Mouse (Mus musculus): ENCODE results near the gene Fap. TPM values are rescaled to one million over a fixed set of nuclear protein-coding genes. Genes with fewer than 3 reads are reported as not detected.

The Fap gene
- polyA plus RNA-seq, 1 experiment = not detected

DNA sequence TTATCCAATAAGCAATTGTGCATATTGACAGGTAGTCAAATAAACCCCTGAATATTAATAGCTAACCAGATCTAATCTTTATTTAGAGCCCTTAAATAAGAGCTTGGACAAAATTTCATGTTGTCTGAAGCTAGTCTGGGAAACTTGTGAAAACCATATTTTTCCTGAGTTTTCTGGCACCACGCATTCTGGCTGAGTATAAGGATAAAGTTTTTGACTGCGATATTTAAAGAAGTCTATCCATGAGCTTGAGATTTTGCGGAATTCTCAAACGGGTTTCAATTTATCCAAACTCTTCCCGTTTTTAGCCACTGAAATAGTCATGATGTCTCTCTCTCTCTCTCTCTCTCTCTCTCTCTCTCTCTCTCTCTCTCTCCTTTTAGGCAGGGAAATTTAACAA, 25.8 kb downstream of the Fap start:
- no peaks in the 10 kb centered on the region for H3K27me3 ChIP-seq (replicated peaks)
- no peaks in the 10 kb centered on the region for H3K4me1 ChIP-seq
- H3K4me3 ChIP-seq (replicated peaks) = no peak overlapping the region
- no peaks in the 10 kb centered on the region for H3K9me3 ChIP-seq
- TF ChIP-seq FLI1 (IDR thresholded peaks at IDR 0.05; ENCODE audit: low read length) (no peak), GATA1 (IDR thresholded peaks at IDR 0.05; ENCODE audit: borderline replicate concordance, low read length) (no peak)
- H3K36me3 ChIP-seq (replicated peaks; ENCODE audit: low read length) = no peaks in the 10 kb centered on the region

DNA sequence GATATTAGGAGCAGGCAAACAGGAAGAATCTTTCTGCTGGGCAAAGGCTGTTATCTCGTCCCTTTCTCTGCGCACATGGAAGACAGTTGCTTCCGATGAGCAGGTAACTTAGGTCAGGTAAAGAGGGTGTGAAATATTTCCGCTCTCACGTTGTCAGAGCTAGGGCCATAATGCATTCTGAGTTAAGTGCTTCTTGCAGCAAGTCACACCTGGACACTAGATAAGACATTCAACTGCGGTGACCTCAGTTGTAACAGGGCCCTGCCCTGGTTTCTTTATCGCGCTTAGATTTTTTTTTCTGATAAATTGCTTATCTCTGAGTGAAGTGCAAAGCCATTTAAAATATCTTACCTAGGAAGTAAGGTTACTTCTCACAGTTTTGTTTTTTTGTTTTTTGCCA, 38.4 kb downstream of the Fap start:
- Histone ChIP-seq H3K36me3 (replicated peaks; ENCODE audit: low read length) (no peaks in the 10 kb centered on the region), H3K4me3 (replicated peaks) (no peak overlapping the region), H3K27me3 (replicated peaks) (no peaks in the 10 kb centered on the region), H3K9me3 (no peaks in the 10 kb centered on the region), H3K4me1 (no peaks in the 10 kb centered on the region)
- TF ChIP-seq FLI1 (IDR thresholded peaks at IDR 0.05; ENCODE audit: low read length) (no peak), GATA1 (IDR thresholded peaks at IDR 0.05; ENCODE audit: borderline replicate concordance, low read length) (no peak)

DNA sequence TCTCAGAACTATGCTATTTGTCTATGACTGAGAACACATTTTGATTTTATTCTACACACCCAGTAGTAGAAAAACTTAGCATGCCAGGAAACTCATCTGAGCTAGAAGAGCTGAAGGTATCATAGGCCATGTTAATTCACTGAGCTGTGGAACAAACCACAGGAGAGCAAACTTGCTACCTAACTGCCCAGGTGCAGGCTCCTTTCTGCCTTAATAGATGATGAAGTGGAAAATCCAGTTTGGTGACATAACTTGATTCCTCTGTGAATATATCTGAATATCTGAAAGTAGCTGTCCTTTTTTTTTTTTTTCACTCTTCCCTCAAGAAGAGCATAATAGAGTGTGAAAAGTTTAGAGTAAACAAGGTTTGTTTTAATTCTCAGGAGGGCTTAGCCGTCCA, 42.8 kb downstream of the Fap start:
- Histone ChIP-seq H3K9me3 (no peaks in the 10 kb centered on the region), H3K27me3 (replicated peaks) (no peaks in the 10 kb centered on the region), H3K4me1 (no peaks in the 10 kb centered on the region), H3K4me3 (replicated peaks) (no peak overlapping the region), H3K36me3 (replicated peaks; ENCODE audit: low read length) (no peaks in the 10 kb centered on the region)
- TF ChIP-seq FLI1 (IDR thresholded peaks at IDR 0.05; ENCODE audit: low read length) (no peak), GATA1 (IDR thresholded peaks at IDR 0.05; ENCODE audit: borderline replicate concordance, low read length) (no peak)

DNA sequence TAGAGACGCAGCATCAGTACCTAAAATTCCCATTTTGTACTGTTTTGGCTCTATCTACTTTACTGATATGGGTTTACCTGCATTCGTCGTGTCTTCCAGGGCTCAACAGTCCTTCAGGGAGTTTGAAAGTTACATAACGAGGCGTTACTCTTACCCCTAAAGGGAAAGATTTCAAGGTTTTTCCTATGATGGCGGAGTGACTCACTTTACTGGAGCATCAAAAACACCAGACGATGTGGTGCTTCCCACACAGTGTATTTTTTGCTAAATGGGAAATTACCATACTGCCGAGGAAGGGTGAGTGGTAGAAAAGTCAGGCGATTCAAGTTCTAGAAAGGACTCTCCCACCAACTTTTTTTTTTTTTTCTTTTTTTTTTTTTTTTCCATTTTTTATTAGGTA, 47.5 kb downstream of the Fap start:
- no peaks in the 10 kb centered on the region for H3K36me3 ChIP-seq (replicated peaks; ENCODE audit: low read length)
- H3K4me1 ChIP-seq = no peaks in the 10 kb centered on the region
- no peak for TF ChIP-seq GATA1 (IDR thresholded peaks at IDR 0.05; ENCODE audit: borderline replicate concordance, low read length)
- TF ChIP-seq FLI1 (IDR thresholded peaks at IDR 0.05; ENCODE audit: low read length) = no peak
- no peak overlapping the region for H3K4me3 ChIP-seq (replicated peaks)
- H3K9me3 ChIP-seq = no peaks in the 10 kb centered on the region
- no peaks in the 10 kb centered on the region for H3K27me3 ChIP-seq (replicated peaks)

DNA sequence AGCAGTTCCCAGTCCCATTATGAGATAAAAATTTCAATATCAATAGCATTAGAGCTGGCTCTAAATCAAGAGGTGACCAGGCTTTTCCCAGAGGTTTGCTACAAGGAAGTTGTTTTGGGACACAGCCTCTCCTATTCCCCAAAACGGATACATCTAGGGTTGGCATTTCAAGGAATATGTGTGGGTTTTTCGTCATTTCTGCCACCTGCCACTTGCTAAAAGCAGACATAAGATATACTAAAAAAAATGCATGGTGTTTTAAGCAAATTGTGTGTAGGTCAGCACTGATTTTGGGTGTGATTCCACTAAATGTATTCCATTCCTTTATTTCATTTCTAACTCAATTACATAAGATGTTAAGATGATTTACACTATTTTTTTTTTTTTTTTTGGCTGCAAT, 56.1 kb downstream of the Fap start:
- H3K4me3 ChIP-seq (replicated peaks) = no peak overlapping the region
- H3K4me1 ChIP-seq = no peaks in the 10 kb centered on the region
- no peaks in the 10 kb centered on the region for H3K27me3 ChIP-seq (replicated peaks)
- no peaks in the 10 kb centered on the region for H3K36me3 ChIP-seq (replicated peaks; ENCODE audit: low read length)
- H3K9me3 ChIP-seq = no peaks in the 10 kb centered on the region
- TF ChIP-seq GATA1 (IDR thresholded peaks at IDR 0.05; ENCODE audit: borderline replicate concordance, low read length) (no peak), FLI1 (IDR thresholded peaks at IDR 0.05; ENCODE audit: low read length) (no peak)

DNA sequence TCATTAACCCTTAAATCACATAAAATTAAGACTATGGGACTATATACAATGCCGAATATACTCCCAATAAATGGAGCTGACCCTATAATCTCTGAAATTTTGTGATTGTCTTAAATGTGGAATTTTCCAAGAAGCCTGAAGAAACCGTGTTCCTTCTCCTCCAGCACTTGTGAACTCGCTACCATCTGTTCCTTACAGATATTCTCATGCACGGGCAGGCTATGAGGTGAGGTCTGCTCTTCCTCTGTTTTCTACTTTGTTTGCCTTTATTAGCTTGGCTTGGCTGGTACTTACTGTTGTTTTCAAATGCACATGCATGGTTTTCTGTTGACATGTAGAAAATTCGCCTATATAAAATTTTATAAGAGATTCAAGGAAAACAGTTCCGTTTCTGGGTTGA, 59.4 kb downstream of the Fap start:
- Histone ChIP-seq H3K9me3 (no peaks in the 10 kb centered on the region), H3K27me3 (replicated peaks) (no peaks in the 10 kb centered on the region), H3K4me3 (replicated peaks) (no peak overlapping the region), H3K4me1 (no peaks in the 10 kb centered on the region), H3K36me3 (replicated peaks; ENCODE audit: low read length) (no peaks in the 10 kb centered on the region)
- TF ChIP-seq GATA1 (IDR thresholded peaks at IDR 0.05; ENCODE audit: borderline replicate concordance, low read length) (no peak), FLI1 (IDR thresholded peaks at IDR 0.05; ENCODE audit: low read length) (no peak)

DNA sequence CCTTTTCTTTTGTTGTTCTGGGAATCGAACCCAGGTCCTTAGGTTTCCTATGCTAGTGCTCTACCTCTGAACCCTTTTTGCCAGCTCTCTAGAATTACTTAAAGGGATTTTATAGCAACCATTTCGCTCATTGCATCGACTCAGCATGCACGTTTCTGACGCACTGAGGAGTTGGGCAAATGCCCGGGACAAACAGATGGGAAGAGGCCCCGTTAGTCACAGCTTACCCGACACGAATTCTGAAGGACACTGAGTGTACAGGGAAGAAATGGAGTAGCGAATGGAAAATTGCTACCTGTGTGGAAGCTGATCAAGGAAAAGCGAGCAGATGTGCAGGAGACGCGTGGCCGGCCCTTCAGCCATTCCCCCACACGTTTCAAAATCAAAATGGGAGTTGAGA, 60.4 kb downstream of the Fap start:
- H3K4me3 ChIP-seq (replicated peaks) = no peak overlapping the region
- no peaks in the 10 kb centered on the region for H3K27me3 ChIP-seq (replicated peaks)
- no peaks in the 10 kb centered on the region for H3K4me1 ChIP-seq
- TF ChIP-seq GATA1 (IDR thresholded peaks at IDR 0.05; ENCODE audit: borderline replicate concordance, low read length) = no peak
- TF ChIP-seq FLI1 (IDR thresholded peaks at IDR 0.05; ENCODE audit: low read length) = no peak
- no peaks in the 10 kb centered on the region for H3K9me3 ChIP-seq
- no peaks in the 10 kb centered on the region for H3K36me3 ChIP-seq (replicated peaks; ENCODE audit: low read length)

DNA sequence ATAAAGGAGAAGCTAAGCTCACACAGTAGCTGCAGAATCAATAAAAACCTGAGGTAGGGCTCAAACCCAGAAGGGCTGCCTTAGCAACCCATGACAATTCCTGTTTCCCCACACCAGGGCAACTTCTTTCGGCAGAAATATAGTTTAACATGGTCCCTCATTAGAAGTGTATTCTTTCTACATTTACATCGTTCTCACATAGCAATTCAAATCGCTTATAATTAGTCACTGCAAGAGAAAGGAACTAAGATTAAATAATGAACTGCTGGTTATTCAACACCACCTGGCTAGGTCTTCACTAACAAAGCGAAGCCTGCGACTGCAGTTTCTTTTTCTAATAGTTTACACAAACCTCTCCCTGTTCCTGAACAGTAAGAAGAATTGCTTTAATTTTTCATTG, 66.7 kb downstream of the Fap start:
- Histone ChIP-seq H3K9me3 (no peaks in the 10 kb centered on the region), H3K27me3 (replicated peaks) (no peaks in the 10 kb centered on the region), H3K4me3 (replicated peaks) (no peak overlapping the region), H3K36me3 (replicated peaks; ENCODE audit: low read length) (no peaks in the 10 kb centered on the region), H3K4me1 (no peaks in the 10 kb centered on the region)
- TF ChIP-seq FLI1 (IDR thresholded peaks at IDR 0.05; ENCODE audit: low read length) = no peak
- no peak for TF ChIP-seq GATA1 (IDR thresholded peaks at IDR 0.05; ENCODE audit: borderline replicate concordance, low read length)

DNA sequence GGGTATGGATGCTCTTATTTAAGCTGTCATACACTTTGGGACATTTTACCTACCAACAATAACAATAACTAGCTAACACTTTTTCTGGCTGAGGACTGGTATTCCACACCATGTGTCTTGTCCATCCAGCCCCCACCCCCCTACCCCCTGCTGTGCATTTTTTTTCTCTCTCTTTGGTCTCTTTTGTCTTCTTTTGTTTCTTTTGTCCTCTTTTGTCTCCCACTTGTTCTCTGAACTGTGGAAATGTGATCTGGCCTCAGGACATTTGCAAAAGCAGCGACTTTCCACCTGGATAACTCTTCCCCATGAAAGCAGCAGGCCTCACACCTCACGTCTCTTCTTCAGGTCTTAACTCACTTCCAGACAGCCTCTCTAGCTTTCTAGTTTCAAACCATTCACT, 67.4 kb downstream of the Fap start:
- no peaks in the 10 kb centered on the region for H3K27me3 ChIP-seq (replicated peaks)
- no peaks in the 10 kb centered on the region for H3K4me1 ChIP-seq
- H3K4me3 ChIP-seq (replicated peaks) = no peak overlapping the region
- no peaks in the 10 kb centered on the region for H3K9me3 ChIP-seq
- no peaks in the 10 kb centered on the region for H3K36me3 ChIP-seq (replicated peaks; ENCODE audit: low read length)
- TF ChIP-seq FLI1 (IDR thresholded peaks at IDR 0.05; ENCODE audit: low read length) = no peak
- TF ChIP-seq GATA1 (IDR thresholded peaks at IDR 0.05; ENCODE audit: borderline replicate concordance, low read length) = no peak

DNA sequence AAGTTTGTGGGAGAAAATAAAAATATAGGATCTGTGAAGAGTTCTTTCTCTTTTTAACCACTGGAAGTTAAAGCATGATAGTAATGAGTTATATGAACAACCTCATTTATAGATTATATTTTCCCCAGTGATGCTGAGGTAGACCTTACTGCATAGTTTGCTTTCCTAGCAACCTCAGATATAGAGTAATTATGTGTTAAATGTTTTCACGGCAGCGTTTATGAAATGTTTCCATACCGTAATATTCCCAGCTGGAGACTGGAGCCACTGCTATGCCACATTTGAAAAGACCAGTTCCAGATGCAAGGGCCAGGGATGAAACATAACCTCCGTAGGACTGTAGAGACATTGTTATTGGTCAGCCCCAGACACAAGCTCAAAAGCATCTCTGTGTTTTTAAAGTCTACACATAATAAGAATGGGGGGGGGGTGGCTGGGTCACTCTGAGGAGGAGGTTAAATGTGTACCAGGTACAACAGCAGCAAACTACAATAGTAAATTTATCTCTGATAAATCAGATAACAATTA, 69.5 kb downstream of the Fap start:
- TF ChIP-seq GATA1 (IDR thresholded peaks at IDR 0.05; ENCODE audit: borderline replicate concordance, low read length) (no peak), FLI1 (IDR thresholded peaks at IDR 0.05; ENCODE audit: low read length) (no peak)
- H3K27me3 ChIP-seq (replicated peaks) = no peaks in the 10 kb centered on the region
- no peaks in the 10 kb centered on the region for H3K36me3 ChIP-seq (replicated peaks; ENCODE audit: low read length)
- no peaks in the 10 kb centered on the region for H3K4me1 ChIP-seq
- H3K9me3 ChIP-seq = no peaks in the 10 kb centered on the region
- H3K4me3 ChIP-seq (replicated peaks) = no peak overlapping the region

DNA sequence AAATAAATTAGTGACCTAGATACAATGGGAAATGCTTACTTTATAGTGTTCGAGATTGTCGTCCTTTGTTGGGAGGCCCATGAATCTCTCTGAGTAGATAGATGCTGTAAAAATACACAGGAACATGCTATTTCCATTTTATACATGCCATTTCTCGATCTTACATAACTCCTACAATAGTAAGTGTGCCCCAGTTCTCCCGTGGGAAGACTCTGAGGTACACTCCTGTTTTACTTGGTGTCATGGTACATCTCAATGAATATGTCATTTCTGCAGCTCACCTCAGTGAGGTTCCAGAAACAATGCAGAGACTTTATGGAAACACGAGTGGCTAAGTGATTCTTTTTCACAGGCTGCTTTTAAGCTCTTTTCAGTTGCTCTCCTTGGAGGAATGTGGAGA, 70.5 kb downstream of the Fap start:
- no peaks in the 10 kb centered on the region for H3K4me1 ChIP-seq
- no peaks in the 10 kb centered on the region for H3K27me3 ChIP-seq (replicated peaks)
- H3K4me3 ChIP-seq (replicated peaks) = no peak overlapping the region
- TF ChIP-seq FLI1 (IDR thresholded peaks at IDR 0.05; ENCODE audit: low read length) (no peak), GATA1 (IDR thresholded peaks at IDR 0.05; ENCODE audit: borderline replicate concordance, low read length) (no peak)
- H3K36me3 ChIP-seq (replicated peaks; ENCODE audit: low read length) = no peaks in the 10 kb centered on the region
- H3K9me3 ChIP-seq = no peaks in the 10 kb centered on the region
